Mouse (Mus musculus): Measurements from ENCODE around the gene Ddx39. TPM values are rescaled to one million over a fixed set of nuclear protein-coding genes. Genes with fewer than 3 reads are reported as not detected.
A peak's percentile ranks its signal among the peaks of the same experiment; 100 is the strongest.

Ddx39 gene
- polyA plus RNA-seq, 1 experiment from 2014 or later, result 114 TPM

- no peaks in the 10 kb centered on the region for H3K36me3 ChIP-seq (ENCODE audit: control insufficient read depth, insufficient read depth, low read length)
- ATAC-seq (ENCODE audit: insufficient number of reproducible peaks, insufficient read depth, low FRiP score, low read depth), result no peak
- peaks cover 16 to 20% of the 10 kb centered on the region in 2 experiments for H3K4me1 ChIP-seq (ENCODE audit: control insufficient read depth in 2 of 2, insufficient read depth in 2 of 2, low read length in 2 of 2)
- peak overlapping the region; percentile 89 to 92 for H3K27ac ChIP-seq (replicated peaks in 1 of 2; ENCODE audit: control insufficient read depth in 1 of 2, insufficient read depth in 1 of 2, low read depth in 2 of 2, low read length in 2 of 2)
- H3K4me3 ChIP-seq (ENCODE audit: control insufficient read depth in 1 of 2, insufficient read depth in 1 of 2, low read depth in 1 of 2, low read length in 2 of 2), result no peak overlapping the region
- H3K27me3 ChIP-seq (ENCODE audit: control insufficient read depth, insufficient read depth, low read length), result no peaks in the 10 kb centered on the region
- 80% methylated on average over 9 of the region's 9 CpGs for WGBS
- H3K4me2 ChIP-seq (ENCODE audit: low read length), result 0 out of 2 replicates have a peak overlapping the region, but pooled peaks have one; percentile 83
- no peak overlapping the region for H3K9ac ChIP-seq (ENCODE audit: low read length)
- no peaks in the 10 kb centered on the region for H3K9me3 ChIP-seq (ENCODE audit: control insufficient read depth, low read length)
Measured at GRCm38 (mm10) chr8:83749265-83749664, 34.3 kb downstream of the Ddx39 start.

- no peak overlapping the region for H3K27ac ChIP-seq (replicated peaks in 1 of 2; ENCODE audit: control insufficient read depth in 1 of 2, insufficient read depth in 1 of 2, low read depth in 2 of 2, low read length in 2 of 2)
- H3K4me3 ChIP-seq (ENCODE audit: control insufficient read depth in 1 of 2, insufficient read depth in 1 of 2, low read depth in 1 of 2, low read length in 2 of 2), result no peak overlapping the region
- no peaks in the 10 kb centered on the region for H3K36me3 ChIP-seq (ENCODE audit: control insufficient read depth, insufficient read depth, low read length)
- no peak overlapping the region for H3K9ac ChIP-seq (ENCODE audit: low read length)
- peaks cover 0 to 3% of the 10 kb centered on the region in 2 experiments; a peak in 3 of 4 replicates for H3K4me1 ChIP-seq (ENCODE audit: control insufficient read depth in 2 of 2, insufficient read depth in 2 of 2, low read length in 2 of 2)
- no peak for ATAC-seq (ENCODE audit: insufficient number of reproducible peaks, insufficient read depth, low FRiP score, low read depth)
- no peak overlapping the region for H3K4me2 ChIP-seq (ENCODE audit: low read length)
- 47% methylated on average over 3 of the region's 3 CpGs for WGBS
- 0 out of 2 replicates have a peak, but pooled peaks cover 4% of the 10 kb centered on the region for H3K9me3 ChIP-seq (ENCODE audit: control insufficient read depth, low read length)
- H3K27me3 ChIP-seq (ENCODE audit: control insufficient read depth, insufficient read depth, low read length), result no peaks in the 10 kb centered on the region
Measured at GRCm38 (mm10) chr8:83754149-83754548, 39.2 kb downstream of the Ddx39 start.

- Histone ChIP-seq H3K36me3 (ENCODE audit: control insufficient read depth, insufficient read depth, low read length) (no peaks in the 10 kb centered on the region), H3K4me1 (ENCODE audit: control insufficient read depth in 2 of 2, insufficient read depth in 2 of 2, low read length in 2 of 2) (no peaks in the 10 kb centered on the region), H3K4me3 (ENCODE audit: control insufficient read depth in 1 of 2, insufficient read depth in 1 of 2, low read depth in 1 of 2, low read length in 2 of 2) (no peak overlapping the region), H3K9ac (ENCODE audit: low read length) (no peak overlapping the region), H3K4me2 (ENCODE audit: low read length) (no peak overlapping the region), H3K27me3 (ENCODE audit: control insufficient read depth, insufficient read depth, low read length) (no peaks in the 10 kb centered on the region), H3K27ac (replicated peaks in 1 of 2; ENCODE audit: control insufficient read depth in 1 of 2, insufficient read depth in 1 of 2, low read depth in 2 of 2, low read length in 2 of 2) (no peak overlapping the region), H3K9me3 (ENCODE audit: control insufficient read depth, low read length) (0 out of 2 replicates have a peak, but pooled peaks cover 4% of the 10 kb centered on the region)
- ATAC-seq (ENCODE audit: insufficient number of reproducible peaks, insufficient read depth, low FRiP score, low read depth), result no peak
- WGBS, result 94% methylated on average over 3 of the region's 3 CpGs
Measured at GRCm38 (mm10) chr8:83756273-83756672, 41.3 kb downstream of the Ddx39 start.

- no peaks in the 10 kb centered on the region for H3K27me3 ChIP-seq (ENCODE audit: control insufficient read depth, insufficient read depth, low read length)
- H3K9ac ChIP-seq (ENCODE audit: low read length), result no peak overlapping the region
- no peak overlapping the region for H3K4me2 ChIP-seq (ENCODE audit: low read length)
- WGBS, result 73% methylated on average over 6 of the region's 6 CpGs
- ATAC-seq (ENCODE audit: insufficient number of reproducible peaks, insufficient read depth, low FRiP score, low read depth), result no peak
- H3K27ac ChIP-seq (replicated peaks in 1 of 2; ENCODE audit: control insufficient read depth in 1 of 2, insufficient read depth in 1 of 2, low read depth in 2 of 2, low read length in 2 of 2), result no peak overlapping the region
- no peaks in the 10 kb centered on the region for H3K4me1 ChIP-seq (ENCODE audit: control insufficient read depth in 2 of 2, insufficient read depth in 2 of 2, low read length in 2 of 2)
- H3K9me3 ChIP-seq (ENCODE audit: control insufficient read depth, low read length), result 0 out of 2 replicates have a peak, but pooled peaks cover 4% of the 10 kb centered on the region
- H3K36me3 ChIP-seq (ENCODE audit: control insufficient read depth, insufficient read depth, low read length), result no peaks in the 10 kb centered on the region
- H3K4me3 ChIP-seq (ENCODE audit: control insufficient read depth in 1 of 2, insufficient read depth in 1 of 2, low read depth in 1 of 2, low read length in 2 of 2), result no peak overlapping the region
Measured at GRCm38 (mm10) chr8:83757084-83757607, 42.2 kb downstream of the Ddx39 start.

- Histone ChIP-seq H3K27me3 (ENCODE audit: control insufficient read depth, insufficient read depth, low read length) (no peaks in the 10 kb centered on the region), H3K9ac (ENCODE audit: low read length) (no peak overlapping the region)
Measured at GRCm38 (mm10) chr8:83758298-83758697, 43.3 kb downstream of the Ddx39 start.

GRCm38 (mm10) chr8:83759231-83759759, 44.3 kb downstream of the Ddx39 start:
- Histone ChIP-seq H3K9me3 (ENCODE audit: control insufficient read depth, low read length) (0 out of 2 replicates have a peak, but pooled peaks cover 4% of the 10 kb centered on the region), H3K4me2 (ENCODE audit: low read length) (no peak overlapping the region), H3K4me1 (ENCODE audit: control insufficient read depth in 2 of 2, insufficient read depth in 2 of 2, low read length in 2 of 2) (no peaks in the 10 kb centered on the region), H3K36me3 (ENCODE audit: control insufficient read depth, insufficient read depth, low read length) (no peaks in the 10 kb centered on the region), H3K27ac (replicated peaks in 1 of 2; ENCODE audit: control insufficient read depth in 1 of 2, insufficient read depth in 1 of 2, low read depth in 2 of 2, low read length in 2 of 2) (no peak overlapping the region), H3K4me3 (ENCODE audit: control insufficient read depth in 1 of 2, insufficient read depth in 1 of 2, low read depth in 1 of 2, low read length in 2 of 2) (no peak overlapping the region), H3K9ac (ENCODE audit: low read length) (no peak overlapping the region), H3K27me3 (ENCODE audit: control insufficient read depth, insufficient read depth, low read length) (no peaks in the 10 kb centered on the region)
- no peak for ATAC-seq (ENCODE audit: insufficient number of reproducible peaks, insufficient read depth, low FRiP score, low read depth)
- WGBS, result 50% methylated on average over 2 of the region's 2 CpGs

More at GRCm38 (mm10) chr8:83758298-83758697, 43.3 kb downstream of the Ddx39 start:
- ATAC-seq (ENCODE audit: insufficient number of reproducible peaks, insufficient read depth, low FRiP score, low read depth), result no peak
- H3K27ac ChIP-seq (replicated peaks in 1 of 2; ENCODE audit: control insufficient read depth in 1 of 2, insufficient read depth in 1 of 2, low read depth in 2 of 2, low read length in 2 of 2), result no peak overlapping the region
- H3K36me3 ChIP-seq (ENCODE audit: control insufficient read depth, insufficient read depth, low read length), result no peaks in the 10 kb centered on the region
- no peak overlapping the region for H3K4me3 ChIP-seq (ENCODE audit: control insufficient read depth in 1 of 2, insufficient read depth in 1 of 2, low read depth in 1 of 2, low read length in 2 of 2)
- no peak overlapping the region for H3K4me2 ChIP-seq (ENCODE audit: low read length)
- H3K4me1 ChIP-seq (ENCODE audit: control insufficient read depth in 2 of 2, insufficient read depth in 2 of 2, low read length in 2 of 2), result no peaks in the 10 kb centered on the region
- H3K9me3 ChIP-seq (ENCODE audit: control insufficient read depth, low read length), result 0 out of 2 replicates have a peak, but pooled peaks cover 4% of the 10 kb centered on the region
- 49% methylated on average over 5 of the region's 5 CpGs for WGBS

- no peak overlapping the region for H3K9ac ChIP-seq (ENCODE audit: low read length)
- H3K4me2 ChIP-seq (ENCODE audit: low read length), result no peak overlapping the region
- ATAC-seq (ENCODE audit: insufficient number of reproducible peaks, insufficient read depth, low FRiP score, low read depth), result no peak
- peaks cover 3% of the 10 kb centered on the region for H3K9me3 ChIP-seq (ENCODE audit: control insufficient read depth, low read length)
- no peaks in the 10 kb centered on the region for H3K36me3 ChIP-seq (ENCODE audit: control insufficient read depth, insufficient read depth, low read length)
- no peaks in the 10 kb centered on the region for H3K27me3 ChIP-seq (ENCODE audit: control insufficient read depth, insufficient read depth, low read length)
- H3K27ac ChIP-seq (replicated peaks in 1 of 2; ENCODE audit: control insufficient read depth in 1 of 2, insufficient read depth in 1 of 2, low read depth in 2 of 2, low read length in 2 of 2), result no peak overlapping the region
- peaks cover 0 to under 1% of the 10 kb centered on the region in 2 experiments; a peak in 1 of 4 replicates for H3K4me1 ChIP-seq (ENCODE audit: control insufficient read depth in 2 of 2, insufficient read depth in 2 of 2, low read length in 2 of 2)
- 94% methylated on average over 8 of the region's 8 CpGs for WGBS
- H3K4me3 ChIP-seq (ENCODE audit: control insufficient read depth in 1 of 2, insufficient read depth in 1 of 2, low read depth in 1 of 2, low read length in 2 of 2), result no peak overlapping the region
Measured at GRCm38 (mm10) chr8:83764116-83764515, 49.1 kb downstream of the Ddx39 start.
